Mouse (Mus musculus) limb, embryonic 15.5 days (tissue): ENCODE measurements around the gene Wdr62. TPM values are rescaled to one million over a fixed set of nuclear protein-coding genes. Genes with fewer than 3 reads are reported as not detected.
A peak's percentile ranks its signal among the peaks of the same experiment; 100 is the strongest.
"Not testable (repeated sequence)": the region's sequence is repeated elsewhere in the genome, so short reads cannot be mapped to it uniquely, and the experiment has no call there.

Source experiments
- ATAC-seq: fragments of 200-750 bp; cut with Nextera tagmentation; 2 replicates; pipeline ENCODE4 v1.8.0; 2017; ENCODE audit warnings: low read depth, moderate TSS enrichment; ENCODE audit not compliant: insufficient number of reproducible peaks, low FRiP score, low TSS enrichment
- H3K27ac ChIP-seq: fragments of 300-500 bp; sonication (generic); 2 replicates; pipeline ENCODE4 v1.5.1; 2015; ENCODE audit warnings: moderate library complexity, mild to moderate bottlenecking, inconsistent platforms
- H3K27me3 ChIP-seq: fragments of 300-500 bp; sonication (generic); 2 replicates; pipeline ENCODE4 v1.6.1; 2015; ENCODE audit warnings: inconsistent platforms
- H3K36me3 ChIP-seq: fragments of 300-500 bp; sonication (generic); 2 replicates; pipeline ENCODE4 v1.6.1; 2015; ENCODE audit warnings: inconsistent platforms
- H3K4me1 ChIP-seq: fragments of 300-500 bp; sonication (generic); 2 replicates; pipeline ENCODE4 v1.6.1; 2015; ENCODE audit warnings: inconsistent platforms
- H3K4me2 ChIP-seq: fragments of 300-500 bp; sonication (generic); 2 replicates; pipeline ENCODE4 v1.6.1; 2015; ENCODE audit warnings: mild to moderate bottlenecking, inconsistent platforms
- H3K4me3 ChIP-seq: fragments of 300-500 bp; sonication (generic); 2 replicates; pipeline ENCODE4 v1.5.1; 2015; ENCODE audit warnings: mild to moderate bottlenecking, inconsistent platforms
- H3K9ac ChIP-seq: fragments of 300-500 bp; sonication (generic); 2 replicates; pipeline ENCODE4 v1.6.1; 2015; ENCODE audit warnings: inconsistent platforms
- H3K9me3 ChIP-seq: fragments of 300-500 bp; sonication (generic); 2 replicates; pipeline ENCODE4 v1.6.1; 2016; ENCODE audit warnings: inconsistent platforms
- WGBS: fragments of 180-500 bp; shearing (Covaris S2); methylation state at CpG from one replicate; pipeline ENCODE4 v1.1.7; 2015; 5-methylcytosine and 5-hydroxymethylcytosine counted together
- polyA plus RNA-seq: library from polyadenylated mRNA; unstranded; fragments of >200 nt; fragmentation: Nextera tagmentation; extraction: Ambion mirVana; gene quantifications from 2 replicates; pipeline ENCODE4 v1.2.1, GENCODE M21; 2015

The Wdr62 gene
- polyA plus RNA-seq, 1 experiment from 2014 or later = 6.2 TPM

DNA sequence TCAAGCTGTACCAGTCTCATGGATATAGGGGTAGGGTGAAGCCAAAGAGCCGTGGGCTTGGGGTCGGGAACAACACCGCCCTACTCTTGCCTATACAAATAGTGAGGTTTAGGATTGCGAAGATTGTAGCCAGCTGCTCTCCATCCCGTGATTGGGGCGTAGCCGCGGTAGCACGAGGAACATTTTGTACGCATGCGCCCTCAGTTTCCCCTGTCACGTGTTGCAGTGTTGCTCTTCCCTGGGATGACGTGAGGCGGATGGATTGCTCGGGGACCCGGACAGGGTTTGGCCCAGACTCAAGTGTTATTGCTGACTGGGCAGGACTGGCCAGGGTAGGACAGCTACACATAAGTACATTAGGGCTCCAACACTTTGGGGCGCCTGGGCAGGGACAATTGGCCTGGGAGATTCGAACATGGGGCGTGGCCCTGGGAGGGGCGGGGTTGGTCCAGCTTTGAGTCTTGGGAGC, 485 bp upstream of the Wdr62 start:
- H3K9ac ChIP-seq = peak overlapping the region; percentile 31
- peaks cover 16% of the 10 kb centered on the region for H3K4me1 ChIP-seq
- H3K4me2 ChIP-seq = peak overlapping the region; percentile 92
- WGBS = under 1% methylated on average over 20 of the region's 20 CpGs
- H3K36me3 ChIP-seq = no peaks in the 10 kb centered on the region
- H3K27ac ChIP-seq = peak overlapping the region; percentile 96
- H3K4me3 ChIP-seq = peak overlapping the region; percentile 81
- peak; percentile 83 for ATAC-seq
- H3K27me3 ChIP-seq = no peaks in the 10 kb centered on the region
- no peaks in the 10 kb centered on the region for H3K9me3 ChIP-seq

DNA sequence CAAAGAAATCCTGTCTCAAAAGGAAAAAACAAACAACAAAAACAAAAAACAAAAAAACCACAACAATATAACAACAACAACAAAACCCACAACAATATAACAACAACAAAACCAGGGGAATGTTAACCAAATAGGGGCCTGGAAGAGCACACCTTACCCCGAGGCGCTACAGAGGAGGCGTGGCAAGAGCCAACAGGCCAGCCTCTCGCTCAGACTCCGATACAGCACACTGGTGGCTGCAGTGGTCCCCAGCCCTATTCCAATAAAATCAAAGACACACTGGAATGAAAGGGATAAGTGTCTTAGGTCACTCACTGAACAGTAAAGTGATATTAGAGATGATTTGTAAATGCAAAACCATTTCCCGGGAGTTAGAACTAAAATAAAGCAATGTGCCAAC, 683 bp downstream of the Wdr62 start:
- H3K27me3 ChIP-seq = no peaks in the 10 kb centered on the region
- H3K4me3 ChIP-seq = peak overlapping the region; percentile 81
- H3K9ac ChIP-seq = 0 out of 2 replicates have a peak overlapping the region, but pooled peaks have one; percentile 28
- no peak for ATAC-seq
- H3K4me1 ChIP-seq = peaks cover 16% of the 10 kb centered on the region
- H3K27ac ChIP-seq = no peak overlapping the region
- H3K36me3 ChIP-seq = no peaks in the 10 kb centered on the region
- H3K4me2 ChIP-seq = peak overlapping the region; percentile 92
- WGBS = 0% methylated on average over 6 of the region's 6 CpGs
- H3K9me3 ChIP-seq = no peaks in the 10 kb centered on the region

DNA sequence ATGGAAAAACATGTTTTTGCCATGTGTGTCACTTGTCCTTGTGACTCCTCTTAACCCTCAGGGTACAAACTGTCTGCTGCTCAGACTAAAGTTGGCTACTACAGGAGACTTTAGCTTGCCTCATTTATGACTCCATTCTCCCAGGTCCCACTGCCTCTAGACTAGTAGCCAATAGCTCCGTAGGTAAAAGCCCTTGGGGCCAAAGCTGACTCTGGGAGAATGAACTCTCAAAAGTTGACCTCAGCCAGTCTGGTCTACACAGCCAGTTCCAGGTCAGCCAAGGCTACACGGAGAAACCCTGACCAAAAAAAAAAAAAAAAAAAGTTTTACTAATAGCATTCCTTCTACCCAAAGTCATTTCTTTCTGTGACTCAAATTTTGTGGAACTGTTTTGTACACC, 1.3 kb downstream of the Wdr62 start:
- Histone ChIP-seq H3K36me3 (no peaks in the 10 kb centered on the region), H3K4me1 (peaks cover 16% of the 10 kb centered on the region), H3K9me3 (no peaks in the 10 kb centered on the region), H3K27me3 (no peaks in the 10 kb centered on the region), H3K4me3 (no peak overlapping the region), H3K4me2 (peak overlapping the region; percentile 92; the same call in 1 of the 2 replicates), H3K9ac (no peak overlapping the region), H3K27ac (no peak overlapping the region)
- ATAC-seq = no peak
- 40% methylated on average over 2 of the region's 2 CpGs for WGBS

DNA sequence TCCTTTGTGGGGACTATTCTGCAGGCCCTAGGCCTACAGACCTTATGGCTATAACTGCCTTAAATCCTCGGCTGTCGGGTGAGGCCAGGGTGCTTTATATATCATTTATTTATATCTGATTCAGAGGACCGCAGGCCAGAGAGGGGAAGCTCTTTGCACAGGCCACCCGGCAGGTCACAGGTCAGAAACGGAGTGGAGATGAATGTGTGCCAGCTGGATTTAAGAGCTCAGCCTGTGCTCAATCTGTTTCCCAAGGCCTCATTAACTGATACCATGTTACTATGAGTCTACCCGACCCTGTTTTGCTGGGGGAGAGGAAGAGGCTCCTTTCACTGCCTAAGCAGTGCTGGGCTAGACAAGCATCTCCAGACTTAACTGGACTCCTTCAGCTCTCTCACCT, 5.8 kb downstream of the Wdr62 start:
- H3K27me3 ChIP-seq = no peaks in the 10 kb centered on the region
- 70% methylated on average over 6 of the region's 6 CpGs for WGBS

DNA sequence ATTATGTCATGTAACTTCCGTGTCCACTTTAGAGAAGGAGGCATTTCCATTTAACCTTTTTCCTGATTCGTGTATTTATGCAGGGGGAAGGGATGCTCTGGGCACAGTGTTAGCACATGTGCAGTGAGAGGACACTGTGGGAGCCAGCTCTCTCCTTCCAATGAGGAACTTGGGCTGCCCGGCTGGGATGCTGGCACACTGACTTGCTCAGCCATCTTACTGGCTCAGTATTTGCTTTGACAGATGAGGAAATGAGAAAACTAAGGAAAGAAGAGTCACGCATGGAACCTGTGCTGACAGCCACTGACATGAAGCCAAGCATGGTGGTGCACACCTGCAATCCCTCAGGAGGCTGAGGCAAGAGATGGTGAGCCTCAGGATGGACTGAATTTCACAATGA, 10.6 kb downstream of the Wdr62 start:
- Histone ChIP-seq H3K27me3 (no peaks in the 10 kb centered on the region), H3K36me3 (peaks cover 19% of the 10 kb centered on the region; the same call in 1 of the 2 replicates), H3K4me1 (no peaks in the 10 kb centered on the region), H3K9me3 (no peaks in the 10 kb centered on the region), H3K27ac (no peak overlapping the region), H3K9ac (no peak overlapping the region), H3K4me3 (no peak overlapping the region), H3K4me2 (no peak overlapping the region)
- 85% methylated on average over 4 of the region's 4 CpGs for WGBS
- ATAC-seq = no peak

More for the DNA sequence above, 5.8 kb downstream of the Wdr62 start:
- peaks cover 15% of the 10 kb centered on the region; the same call in 1 of the 2 replicates for H3K36me3 ChIP-seq
- no peak overlapping the region for H3K4me2 ChIP-seq
- H3K9me3 ChIP-seq = no peaks in the 10 kb centered on the region
- H3K4me3 ChIP-seq = no peak overlapping the region
- H3K27ac ChIP-seq = no peak overlapping the region
- ATAC-seq = no peak
- H3K9ac ChIP-seq = no peak overlapping the region
- H3K4me1 ChIP-seq = no peaks in the 10 kb centered on the region

DNA sequence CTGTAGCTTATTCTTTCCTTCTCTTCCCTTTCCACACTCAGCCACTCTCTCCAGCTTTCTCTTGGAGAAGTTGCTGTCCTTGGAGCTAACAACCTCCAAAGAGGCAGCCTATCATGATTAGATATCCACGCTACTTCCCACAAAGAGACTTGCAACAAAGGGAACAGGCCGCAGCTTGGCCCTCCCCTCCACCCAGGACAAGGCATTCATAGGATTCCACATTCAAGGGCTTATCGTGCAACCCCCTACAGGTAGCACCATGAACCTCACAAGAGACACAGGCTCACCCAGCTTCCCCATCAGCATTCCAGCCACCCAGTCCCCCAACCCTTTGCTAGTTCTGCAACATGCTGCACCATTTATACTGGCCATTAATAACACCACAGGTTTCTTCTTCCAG, 13.4 kb downstream of the Wdr62 start:
- H3K4me3 ChIP-seq = no peak overlapping the region
- H3K27ac ChIP-seq = no peak overlapping the region
- no peak overlapping the region for H3K4me2 ChIP-seq
- no peaks in the 10 kb centered on the region for H3K4me1 ChIP-seq
- H3K36me3 ChIP-seq = peaks cover 29% of the 10 kb centered on the region
- no peaks in the 10 kb centered on the region for H3K9me3 ChIP-seq
- H3K27me3 ChIP-seq = no peaks in the 10 kb centered on the region
- H3K9ac ChIP-seq = no peak overlapping the region
- 80% methylated on average over 3 of the region's 3 CpGs for WGBS
- ATAC-seq = no peak

DNA sequence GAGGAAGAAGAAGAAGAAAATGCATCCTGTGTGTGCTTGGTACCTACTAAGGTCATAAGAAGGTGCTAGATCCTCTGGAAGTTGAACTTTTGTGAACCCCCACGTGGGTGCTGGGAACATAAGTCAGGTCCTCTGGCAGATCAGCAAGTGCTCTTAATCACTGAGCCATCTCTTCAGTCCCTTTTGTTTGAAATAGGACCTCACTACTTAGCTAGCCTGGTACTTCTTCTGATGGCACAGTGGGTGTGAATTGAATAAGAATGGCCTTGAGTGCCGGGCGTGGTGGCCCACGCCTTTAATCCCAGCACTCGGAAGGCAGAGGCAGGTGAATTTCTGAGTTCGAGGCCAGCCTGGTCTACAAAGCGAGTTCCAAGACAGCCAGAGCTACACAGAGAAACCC, 14.3 kb downstream of the Wdr62 start:
- Histone ChIP-seq H3K4me2 (no peak overlapping the region), H3K27ac (no peak overlapping the region), H3K9me3 (no peaks in the 10 kb centered on the region), H3K9ac (no peak overlapping the region), H3K4me1 (no peaks in the 10 kb centered on the region), H3K27me3 (no peaks in the 10 kb centered on the region), H3K36me3 (peaks cover 30% of the 10 kb centered on the region), H3K4me3 (no peak overlapping the region)
- no peak for ATAC-seq
- 93% methylated on average over 7 of the region's 7 CpGs for WGBS

DNA sequence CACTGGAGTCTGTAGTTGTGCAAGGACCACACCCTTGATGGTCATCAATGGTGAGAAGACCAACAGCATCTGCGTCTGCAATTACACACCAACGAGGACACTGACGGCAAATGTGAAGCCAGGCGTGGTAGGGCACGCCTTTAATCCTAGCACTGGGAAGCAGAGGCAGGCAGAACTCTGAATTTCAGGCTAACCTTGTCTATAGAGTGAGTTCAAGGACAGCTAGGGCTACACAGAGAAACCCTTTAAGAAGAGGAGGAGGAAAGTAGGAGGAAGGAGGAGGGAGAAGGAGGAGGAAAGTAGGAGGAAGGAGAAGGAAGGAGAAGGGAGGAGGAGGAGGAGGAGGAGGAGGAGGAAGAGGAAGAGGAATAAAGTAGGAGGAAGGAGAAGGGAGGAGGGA, 14.7 kb downstream of the Wdr62 start:
- no peak overlapping the region for H3K27ac ChIP-seq
- no peaks in the 10 kb centered on the region for H3K4me1 ChIP-seq
- WGBS = 98% methylated on average over 5 of the region's 5 CpGs
- H3K9me3 ChIP-seq = no peaks in the 10 kb centered on the region
- H3K27me3 ChIP-seq = no peaks in the 10 kb centered on the region
- H3K9ac ChIP-seq = no peak overlapping the region
- H3K36me3 ChIP-seq = peaks cover 28% of the 10 kb centered on the region
- no peak for ATAC-seq
- H3K4me2 ChIP-seq = no peak overlapping the region
- H3K4me3 ChIP-seq = no peak overlapping the region

DNA sequence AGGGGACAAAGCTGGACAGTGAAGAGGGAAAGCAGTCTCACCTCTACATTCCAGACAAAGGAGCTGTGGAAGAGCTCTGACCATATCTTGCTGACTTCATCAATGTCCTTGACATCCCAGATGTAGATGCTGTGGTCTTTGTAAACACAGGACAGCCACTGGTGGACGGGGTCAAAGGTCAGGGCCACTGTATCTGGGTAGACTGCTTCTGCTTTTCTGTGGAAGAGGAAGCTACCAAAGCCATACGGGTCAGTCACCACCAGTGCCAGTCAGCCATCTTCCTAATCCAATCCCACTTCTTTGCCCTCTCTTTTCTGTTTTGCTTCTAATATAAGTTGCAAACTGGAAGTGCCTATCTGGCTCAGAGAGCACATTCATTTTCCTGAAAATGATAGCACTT, 15.2 kb downstream of the Wdr62 start:
- WGBS = 91% methylated on average over 2 of the region's 2 CpGs

DNA sequence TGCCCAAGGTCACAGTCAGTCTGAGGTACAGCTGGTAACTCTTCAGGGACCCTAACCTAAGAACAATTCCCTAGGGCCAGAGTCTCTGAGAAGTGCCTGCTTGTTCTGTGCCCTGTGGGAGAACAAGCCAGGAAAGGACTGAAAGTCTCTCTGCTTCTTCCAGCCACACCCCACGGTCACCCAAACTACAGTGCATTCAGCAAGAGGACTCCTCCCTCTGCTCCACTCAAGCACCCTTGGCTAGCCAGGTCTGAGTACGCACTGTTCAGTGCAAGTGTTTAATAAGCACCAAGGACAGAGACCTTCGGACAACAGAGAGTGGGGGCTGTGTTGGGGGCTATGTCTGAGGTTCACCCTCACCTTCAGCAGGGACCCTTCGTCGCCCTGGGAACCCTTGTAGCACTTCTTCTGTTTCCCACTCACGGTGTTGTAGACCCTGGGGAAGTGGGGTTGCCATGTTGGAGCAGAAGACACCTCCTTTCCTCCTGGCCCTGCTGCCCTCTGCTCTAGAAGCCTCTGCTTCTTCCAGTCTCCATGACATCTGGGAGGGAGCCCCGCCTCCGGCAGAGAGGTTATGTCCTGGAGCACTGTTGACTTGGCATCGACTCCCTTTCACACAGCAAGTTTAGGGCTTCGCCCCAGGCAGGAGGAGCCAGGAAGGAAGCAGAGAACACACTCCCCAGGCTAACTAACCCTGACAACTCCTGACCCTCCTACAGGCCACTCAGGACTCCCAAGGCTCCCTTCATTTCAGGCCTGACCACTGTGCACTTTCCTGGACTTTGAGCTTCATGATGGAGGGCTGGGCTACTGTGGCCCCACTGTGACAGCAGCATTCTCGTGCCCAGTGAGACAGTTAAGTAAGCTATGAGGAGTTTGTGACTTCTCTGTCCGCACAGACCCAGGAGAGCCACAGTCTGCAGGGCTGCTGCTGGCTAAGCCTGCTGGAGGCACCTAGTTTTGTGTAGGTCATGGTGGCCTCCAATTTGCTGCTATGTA, 28.0 kb downstream of the Wdr62 start:
- Histone ChIP-seq H3K4me1 (no peaks in the 10 kb centered on the region), H3K36me3 (0 out of 2 replicates have a peak, but pooled peaks cover 16% of the 10 kb centered on the region), H3K9ac (no peak overlapping the region), H3K4me2 (no peak overlapping the region), H3K27me3 (no peaks in the 10 kb centered on the region), H3K4me3 (no peak overlapping the region), H3K27ac (no peak overlapping the region), H3K9me3 (no peaks in the 10 kb centered on the region)
- 75% methylated on average over 12 of the region's 12 CpGs for WGBS
- no peak for ATAC-seq

More for the DNA sequence above, 15.2 kb downstream of the Wdr62 start:
- Histone ChIP-seq H3K27me3 (no peaks in the 10 kb centered on the region), H3K4me2 (no peak overlapping the region), H3K4me1 (no peaks in the 10 kb centered on the region), H3K36me3 (peaks cover 23% of the 10 kb centered on the region; the same call in 1 of the 2 replicates), H3K9me3 (no peaks in the 10 kb centered on the region), H3K4me3 (no peak overlapping the region), H3K9ac (no peak overlapping the region), H3K27ac (no peak overlapping the region)
- ATAC-seq = no peak

DNA sequence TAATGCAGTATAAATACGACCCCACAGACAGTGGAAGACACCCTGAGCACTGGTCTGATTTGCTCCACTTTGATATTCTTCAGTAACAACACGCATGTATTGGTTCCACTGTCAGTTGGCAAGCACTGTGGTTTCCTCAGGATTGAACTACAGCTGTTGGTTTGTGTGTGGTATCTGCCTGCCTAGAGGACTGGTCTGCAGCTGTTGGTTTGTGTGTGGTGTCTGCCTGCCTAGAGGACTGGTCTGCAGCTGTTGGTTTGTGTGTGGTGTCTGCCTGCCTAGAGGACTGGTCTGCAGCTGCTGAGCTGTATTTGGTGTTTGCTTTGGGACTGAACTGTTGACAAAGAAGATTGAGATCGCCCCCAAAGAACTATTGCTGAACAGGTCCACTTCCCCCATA, 42.8 kb downstream of the Wdr62 start:
- H3K36me3 ChIP-seq = peaks cover 25% of the 10 kb centered on the region
- not testable (repeated sequence) for ATAC-seq, H3K27me3 ChIP-seq, H3K9ac ChIP-seq, H3K27ac ChIP-seq, H3K4me2 ChIP-seq, H3K9me3 ChIP-seq, H3K4me3 ChIP-seq
- peaks cover 12% of the 10 kb centered on the region for H3K4me1 ChIP-seq
- WGBS = 77% methylated on average over 3 of the region's 3 CpGs

DNA sequence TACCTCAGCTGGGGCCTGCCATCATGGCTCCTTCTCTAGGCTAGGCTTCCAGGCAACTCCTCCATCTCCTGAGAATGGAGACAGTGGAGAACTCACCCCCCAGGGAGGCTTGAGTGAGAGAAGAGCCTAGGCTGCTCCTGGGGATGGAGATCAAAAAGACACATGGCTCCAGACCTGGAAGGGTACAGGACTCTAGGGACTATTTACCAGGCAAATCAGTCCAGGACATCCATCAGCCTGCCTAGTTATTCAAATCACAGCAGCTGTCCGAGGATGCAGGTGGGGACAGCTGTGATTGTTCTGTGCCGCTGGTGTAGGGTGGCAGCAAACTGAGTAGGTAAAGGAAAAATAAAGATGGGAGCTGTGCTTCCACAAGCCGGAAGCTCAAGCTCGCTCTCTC, 44.6 kb downstream of the Wdr62 start, which contains the start of gene Ovol3:
Gene Ovol3 (minus strand): TSS at position 101 of the 400 bp plus-strand sequence.
- Histone ChIP-seq H3K4me1 (peaks cover 20% of the 10 kb centered on the region), H3K27me3 (no peaks in the 10 kb centered on the region), H3K9ac (no peak within 1 kb of the TSS), H3K36me3 (peaks cover 25% of the 10 kb centered on the region), H3K4me3 (no peak within 1 kb of the TSS), H3K27ac (no peak within 1 kb of the TSS), H3K4me2 (no peak within 1 kb of the TSS), H3K9me3 (no peaks in the 10 kb centered on the region)
- WGBS = 75% methylated on average over 4 of the region's 4 CpGs
- no peak for ATAC-seq
